Mouse (Mus musculus) kidney, adult 2 months (tissue): ENCODE data around the gene Ube2f. TPM values are rescaled to one million over a fixed set of nuclear protein-coding genes. Genes with fewer than 3 reads are reported as not detected.

Experiments
- DNase-seq: peaks from one replicate; pipeline ENCODE4 v3.0.0; 2021
- H3K27ac ChIP-seq: fragments of 200-500 bp; 2 replicates; pipeline ENCODE4 v1.5.1; 2012; ENCODE audit warnings: low read depth, low read length, control low read depth, inconsistent platforms; ENCODE audit not compliant: insufficient read depth
- H3K27me3 ChIP-seq: fragments of 200-500 bp; replicated peaks from 2 replicates; pipeline ENCODE4 v1.6.1; 2012; ENCODE audit warnings: mild to moderate bottlenecking, moderate library complexity, low read length, inconsistent platforms; ENCODE audit not compliant: control insufficient read depth, insufficient read depth
- H3K36me3 ChIP-seq: fragments of 200-500 bp; 2 replicates; pipeline ENCODE4 v1.6.1; 2012; ENCODE audit warnings: mild to moderate bottlenecking, moderate library complexity, low read length, inconsistent platforms; ENCODE audit not compliant: control insufficient read depth, insufficient read depth
- H3K4me1 ChIP-seq: fragments of 200-500 bp; 2 replicates; pipeline ENCODE4 v1.6.1; 2011; ENCODE audit warnings: low read length; ENCODE audit not compliant: control insufficient read depth, insufficient read depth
- H3K4me3 ChIP-seq: fragments of 200-500 bp; 2 replicates; pipeline ENCODE4 v1.5.1; 2011; ENCODE audit warnings: mild to moderate bottlenecking, low read depth, low read length, control low read depth; ENCODE audit not compliant: insufficient read depth
- CTCF ChIP-seq: fragments of 200-500 bp; conservative IDR thresholded peaks from 2 replicates; pipeline ENCODE4 v1.5.1; 2011; ENCODE audit warnings: low read depth, mild to moderate bottlenecking, control low read depth, low read length, moderate library complexity, mixed read lengths; ENCODE audit not compliant: insufficient read depth, insufficient read length
- POLR2A ChIP-seq: fragments of 200-500 bp; IDR thresholded peaks from one replicate; pipeline ENCODE4 v1.6.1; 2011; ENCODE audit warnings: low read depth, low read length, control low read depth
- WGBS: fragments of 180-500 bp; shearing (Covaris S2); methylation state at CpG from one replicate; pipeline ENCODE4 v1.1.7; 2018; 5-methylcytosine and 5-hydroxymethylcytosine counted together
- polyA plus RNA-seq: library from polyadenylated mRNA; depleted of rRNA; stranded (reverse); fragments of >200 nt; gene quantifications from 2 replicates; pipeline ENCODE4 v1.2.3, GENCODE M21; 2012

Gene Ube2f
- polyA plus RNA-seq, 1 experiment, result 38.5 TPM

DNA sequence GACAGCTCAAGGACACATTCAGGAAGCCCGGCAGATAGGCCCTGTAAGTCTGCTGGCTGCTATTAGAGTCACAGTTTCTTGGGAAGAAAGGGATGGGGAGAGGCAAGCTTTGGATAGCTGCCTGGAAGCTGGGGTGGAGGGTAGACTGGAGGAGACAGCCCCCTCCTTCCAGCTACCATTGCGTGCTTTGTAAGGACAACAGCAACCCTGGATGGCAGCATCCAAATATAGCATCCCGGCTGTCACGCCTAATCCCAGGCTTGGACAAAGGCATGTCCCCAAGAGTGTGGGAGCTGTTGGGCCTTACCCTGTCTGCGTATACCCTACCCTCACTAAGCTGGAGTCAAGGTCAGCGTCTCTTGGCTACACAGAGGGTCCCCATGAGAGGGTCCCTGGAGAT is 40.8 kb upstream of the Ube2f start:
- Histone ChIP-seq H3K36me3 (no peaks in the 10 kb centered on the region), H3K27ac (no peak overlapping the region), H3K4me1 (no peaks in the 10 kb centered on the region), H3K4me3 (no peak overlapping the region), H3K27me3 (no peaks in the 10 kb centered on the region)
- no peak for DNase-seq
- no peak for TF ChIP-seq CTCF
- WGBS, result 92% methylated on average over 6 of the region's 6 CpGs

DNA sequence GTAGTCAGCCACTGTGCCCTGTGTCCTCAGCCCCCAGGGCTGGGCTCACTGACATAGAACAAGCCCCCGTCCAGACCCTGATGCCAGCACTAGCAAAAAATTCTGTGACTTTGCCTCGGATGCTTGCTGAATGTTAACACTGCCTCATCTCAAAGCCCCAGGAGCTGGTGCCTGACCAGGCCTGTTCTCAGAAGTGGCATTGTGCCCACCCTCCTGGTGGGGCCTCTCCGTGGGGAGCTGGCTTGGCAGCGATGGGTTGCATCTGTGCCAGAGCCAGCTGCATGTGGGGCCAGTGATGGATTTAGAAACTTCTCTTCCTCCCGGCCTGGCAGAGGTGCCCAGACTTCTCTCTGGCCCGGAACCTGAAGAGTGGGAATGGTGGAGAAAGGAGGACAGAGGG is 40.3 kb upstream of the Ube2f start:
- Histone ChIP-seq H3K36me3 (no peaks in the 10 kb centered on the region), H3K4me3 (no peak overlapping the region), H3K4me1 (no peaks in the 10 kb centered on the region), H3K27ac (no peak overlapping the region), H3K27me3 (no peaks in the 10 kb centered on the region)
- no peak for TF ChIP-seq POLR2A
- TF ChIP-seq CTCF, result no peak
- WGBS, result 80% methylated on average over 6 of the region's 6 CpGs
- DNase-seq, result no peak

DNA sequence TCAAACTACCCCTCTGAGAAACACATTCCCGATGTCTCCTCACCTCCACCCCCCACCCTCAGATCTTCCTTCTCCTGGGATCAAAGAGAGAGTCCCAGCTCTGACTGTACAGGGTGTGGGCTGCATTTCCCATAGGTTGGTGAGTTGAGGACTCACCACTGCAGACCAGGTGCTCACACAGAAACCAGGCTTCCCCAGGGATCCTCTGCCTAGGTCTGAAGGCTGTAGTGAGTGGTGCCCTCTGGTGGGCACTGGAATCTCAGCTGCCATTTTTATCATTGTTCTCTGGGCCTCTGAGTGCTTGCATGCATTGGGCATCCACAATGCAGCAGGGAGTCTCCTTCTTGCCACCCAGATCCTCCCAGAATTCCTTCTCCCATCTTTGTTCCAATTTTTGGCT is 39.0 kb upstream of the Ube2f start:
- peak; percentile 48 for DNase-seq
- WGBS, result 68% methylated on average over 1 of the region's 1 CpGs
- no peaks in the 10 kb centered on the region for H3K36me3 ChIP-seq
- H3K27me3 ChIP-seq, result no peaks in the 10 kb centered on the region
- H3K4me1 ChIP-seq, result no peaks in the 10 kb centered on the region
- no peak overlapping the region for H3K27ac ChIP-seq
- no peak for TF ChIP-seq POLR2A
- TF ChIP-seq CTCF, result peak; percentile 74
- H3K4me3 ChIP-seq, result no peak overlapping the region

DNA sequence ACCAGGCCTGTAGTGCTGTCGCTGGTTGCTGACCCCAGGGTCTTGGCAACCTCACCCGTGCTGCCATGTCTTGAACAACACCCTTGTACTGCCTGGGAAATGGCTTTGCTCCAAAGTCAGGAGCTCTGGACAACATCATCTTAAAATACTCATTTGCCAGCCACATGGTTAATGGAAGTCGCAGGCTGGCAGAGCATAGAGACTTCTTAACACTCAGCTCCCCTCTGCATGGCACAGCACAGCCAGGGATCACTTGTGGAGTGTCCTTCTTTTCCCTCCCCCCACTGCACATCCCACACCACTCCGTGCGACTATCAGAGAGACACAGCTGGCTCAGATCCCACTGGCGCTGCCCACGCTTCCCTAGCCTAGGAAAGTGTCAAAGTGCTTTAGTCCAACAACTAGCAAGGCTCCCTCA is 38.5 kb upstream of the Ube2f start:
- Histone ChIP-seq H3K4me1 (no peaks in the 10 kb centered on the region), H3K27ac (no peak overlapping the region), H3K36me3 (no peaks in the 10 kb centered on the region), H3K4me3 (no peak overlapping the region), H3K27me3 (no peaks in the 10 kb centered on the region)
- 58% methylated on average over 7 of the region's 7 CpGs for WGBS
- DNase-seq, result no peak
- TF ChIP-seq POLR2A (no peak), CTCF (no peak)

DNA sequence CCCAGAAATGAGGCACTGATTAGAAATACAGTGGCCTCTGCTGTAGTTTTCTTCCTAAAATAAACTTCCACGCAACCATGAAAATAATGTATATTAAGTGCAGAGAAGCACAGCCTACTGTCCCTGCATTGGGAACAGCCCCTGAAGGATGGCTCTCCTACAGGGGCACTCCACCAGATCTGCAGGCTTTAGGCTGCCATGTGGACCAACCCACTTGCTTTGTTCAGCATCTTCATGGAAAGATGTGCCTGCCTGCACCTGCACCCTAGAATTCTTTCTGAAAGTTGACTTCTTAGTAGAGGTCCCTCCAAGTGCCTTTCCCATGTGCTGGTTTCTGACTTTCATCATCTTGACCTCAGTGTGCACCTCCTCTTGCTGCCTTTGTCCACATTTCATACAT is 34.8 kb upstream of the Ube2f start:
- Histone ChIP-seq H3K27me3 (no peaks in the 10 kb centered on the region), H3K27ac (no peak overlapping the region), H3K4me3 (no peak overlapping the region), H3K4me1 (no peaks in the 10 kb centered on the region), H3K36me3 (no peaks in the 10 kb centered on the region)
- TF ChIP-seq POLR2A, result no peak
- TF ChIP-seq CTCF, result no peak
- WGBS, result 92% methylated on average over 1 of the region's 1 CpGs
- no peak for DNase-seq

DNA sequence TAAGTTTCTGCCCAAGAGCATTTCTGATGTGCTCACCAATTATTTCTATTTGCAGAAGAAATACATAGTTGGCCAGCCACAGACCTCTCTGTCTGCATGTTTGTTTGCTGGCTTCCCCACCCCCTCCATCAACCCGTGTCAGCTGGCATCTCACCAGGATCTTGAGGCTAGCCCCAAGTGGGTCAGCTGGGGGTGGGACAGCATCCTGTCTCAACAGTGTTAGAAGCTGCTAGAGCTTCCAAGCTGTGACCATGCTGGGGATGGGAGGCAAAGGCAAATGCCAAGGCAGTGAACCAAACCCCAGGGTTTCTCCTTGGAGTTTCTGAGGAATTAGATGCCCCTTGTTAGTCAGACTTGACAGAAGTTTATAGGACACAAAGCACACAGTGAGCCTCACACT is 34.1 kb upstream of the Ube2f start:
- Histone ChIP-seq H3K4me1 (no peaks in the 10 kb centered on the region), H3K27ac (no peak overlapping the region), H3K36me3 (no peaks in the 10 kb centered on the region), H3K4me3 (no peak overlapping the region), H3K27me3 (no peaks in the 10 kb centered on the region)
- TF ChIP-seq CTCF (no peak), POLR2A (no peak)
- WGBS, result 22% methylated on average over 1 of the region's 1 CpGs
- peak; percentile 14 for DNase-seq

DNA sequence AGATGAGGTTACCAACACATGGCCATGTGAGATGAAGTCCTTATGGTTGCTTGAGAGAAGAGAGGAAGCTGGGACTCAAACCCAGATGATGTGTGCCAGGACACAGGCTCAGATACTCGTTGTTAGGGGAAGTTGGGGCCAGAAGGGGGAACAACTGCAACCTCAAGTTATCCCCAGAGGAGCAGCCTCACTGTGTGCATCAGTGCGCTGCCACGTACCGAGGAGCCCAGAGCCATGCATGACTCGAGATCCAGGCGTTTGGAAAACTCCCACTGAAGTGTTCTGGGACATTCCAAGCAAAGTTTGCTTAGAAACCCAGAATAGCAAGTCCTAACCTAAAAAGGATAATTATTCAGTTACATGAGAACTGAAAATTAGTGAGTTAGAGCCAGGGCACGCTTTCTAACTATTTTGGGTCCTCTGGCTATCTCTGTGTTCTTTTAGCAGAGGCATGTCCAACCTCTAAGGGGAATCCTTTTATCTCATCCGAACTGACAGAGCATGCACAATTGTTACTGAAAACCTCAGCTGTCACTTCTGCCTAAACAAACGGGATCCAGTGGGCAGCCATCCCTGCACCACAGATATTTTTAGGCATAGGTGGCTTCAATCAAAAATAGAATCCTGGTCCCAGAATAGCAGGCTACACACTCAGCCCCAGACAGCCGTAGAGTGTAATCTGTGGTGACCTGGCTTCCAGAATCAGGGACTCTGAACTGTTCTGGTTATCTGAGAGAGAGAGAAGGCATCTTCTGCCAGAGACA is 33.4 kb upstream of the Ube2f start:
- Histone ChIP-seq H3K4me3 (no peak overlapping the region), H3K27ac (no peak overlapping the region), H3K4me1 (no peaks in the 10 kb centered on the region), H3K27me3 (no peaks in the 10 kb centered on the region), H3K36me3 (no peaks in the 10 kb centered on the region)
- 36% methylated on average over 10 of the region's 10 CpGs for WGBS
- no peak for TF ChIP-seq CTCF
- no peak for TF ChIP-seq POLR2A
- peak; percentile 21 for DNase-seq
